Mouse (Mus musculus) lung, embryonic 15.5 days (tissue): ENCODE measurements around the gene Man2b2. TPM values are rescaled to one million over a fixed set of nuclear protein-coding genes. Genes with fewer than 3 reads are reported as not detected.

Source experiments
- ATAC-seq: fragments of 200-750 bp; cut with Nextera tagmentation; 2 replicates; pipeline ENCODE4 v1.8.0; 2017; ENCODE audit warnings: moderate number of reproducible peaks, borderline replicate concordance; ENCODE audit not compliant: low FRiP score, low TSS enrichment; ENCODE audit errors: extremely low read depth
- H3K27ac ChIP-seq: fragments of 300-500 bp; sonication (generic); 2 replicates; pipeline ENCODE4 v1.5.1; 2015; ENCODE audit warnings: moderate library complexity, mild to moderate bottlenecking, inconsistent platforms
- H3K27me3 ChIP-seq: fragments of 300-500 bp; sonication (generic); 2 replicates; pipeline ENCODE4 v1.6.1; 2015; ENCODE audit warnings: inconsistent platforms
- H3K36me3 ChIP-seq: fragments of 300-500 bp; sonication (generic); 2 replicates; pipeline ENCODE4 v1.6.1; 2015; ENCODE audit warnings: inconsistent platforms
- H3K4me1 ChIP-seq: fragments of 300-500 bp; sonication (generic); 2 replicates; pipeline ENCODE4 v1.6.1; 2015; ENCODE audit warnings: inconsistent platforms
- H3K4me2 ChIP-seq: fragments of 300-500 bp; sonication (generic); 2 replicates; pipeline ENCODE4 v1.6.1; 2015; ENCODE audit warnings: inconsistent platforms, mild to moderate bottlenecking, moderate library complexity
- H3K4me3 ChIP-seq: fragments of 300-500 bp; sonication (generic); 2 replicates; pipeline ENCODE4 v1.5.1; 2015; ENCODE audit warnings: mild to moderate bottlenecking, inconsistent platforms
- H3K9ac ChIP-seq: fragments of 300-500 bp; sonication (generic); 2 replicates; pipeline ENCODE4 v1.6.1; 2015; ENCODE audit warnings: inconsistent platforms
- H3K9me3 ChIP-seq: fragments of 300-500 bp; sonication (generic); 2 replicates; pipeline ENCODE4 v1.6.1; 2016; ENCODE audit warnings: inconsistent platforms
- WGBS: fragments of 180-500 bp; shearing (Covaris S2); methylation state at CpG from one replicate; pipeline ENCODE4 v1.1.7; 2015; 5-methylcytosine and 5-hydroxymethylcytosine counted together
- polyA plus RNA-seq: library from polyadenylated mRNA; unstranded; fragments of >200 nt; fragmentation: Nextera tagmentation; extraction: Ambion mirVana; gene quantifications from 2 replicates; pipeline ENCODE4 v1.2.1, GENCODE M21; 2015

Man2b2 gene
- polyA plus RNA-seq, 1 experiment from 2014 or later, result 14.0 TPM

- ATAC-seq, result no peak
- no peaks in the 10 kb centered on the region for H3K4me1 ChIP-seq
- no peak overlapping the region for H3K4me2 ChIP-seq
- H3K9me3 ChIP-seq, result no peaks in the 10 kb centered on the region
- no peak overlapping the region for H3K9ac ChIP-seq
- H3K4me3 ChIP-seq, result no peak overlapping the region
- H3K36me3 ChIP-seq, result no peaks in the 10 kb centered on the region
- WGBS, result 61% methylated on average over 5 of the region's 5 CpGs
- no peaks in the 10 kb centered on the region; the same call in 1 of the 2 replicates for H3K27me3 ChIP-seq
- H3K27ac ChIP-seq, result no peak overlapping the region
These were observed 73.4 kb downstream of the Man2b2 start for GRCm38 (mm10) chr5:36757033-36757432.

Other genes with a start within 250 kb of the Man2b2 start
- gene Tbc1d14, start 237.4 kb downstream of the Man2b2 start, polyA plus RNA-seq, result 24.3 and 24.7 TPM in 2 replicates
- gene D5Ertd579e, start 134.6 kb downstream of the Man2b2 start, polyA plus RNA-seq, result 15.5 and 16.7 TPM in 2 replicates
- 23.8 and 25.5 TPM in 2 replicates for gene Bloc1s4, start 82.0 kb downstream of the Man2b2 start, polyA plus RNA-seq
- 476 and 499 TPM in 2 replicates for gene Mrfap1, start 33.9 kb downstream of the Man2b2 start, polyA plus RNA-seq
- 0.10 and 0.26 TPM in 2 replicates for gene Ppp2r2c, start 37.9 kb upstream of the Man2b2 start, polyA plus RNA-seq
- 8.5 and 10.1 TPM in 2 replicates for gene Wfs1, start 158.6 kb upstream of the Man2b2 start, polyA plus RNA-seq